Mouse (Mus musculus): ENCODE data around the gene Idua. TPM values are rescaled to one million over a fixed set of nuclear protein-coding genes. Genes with fewer than 3 reads are reported as not detected.

Idua gene
- polyA plus RNA-seq, 1 experiment from 2014 or later = 13.5 TPM

GRCm38 (mm10) chr5:108645651-108646342, 14.3 kb upstream of the Idua start:
- no peak overlapping the region for H3K9ac ChIP-seq
- H3K4me2 ChIP-seq = no peak overlapping the region
- no peaks in the 10 kb centered on the region for H3K27me3 ChIP-seq (replicated peaks)
- H3K27ac ChIP-seq (replicated peaks) = no peak overlapping the region
- no peak for ATAC-seq (ENCODE audit: extremely low read depth, insufficient number of reproducible peaks, low FRiP score, low TSS enrichment)
- H3K4me3 ChIP-seq = no peak overlapping the region
- 89% methylated on average over 9 of the region's 9 CpGs for WGBS
- no peaks in the 10 kb centered on the region for H3K9me3 ChIP-seq
- peaks cover 10% of the 10 kb centered on the region for H3K4me1 ChIP-seq
- H3K36me3 ChIP-seq = peaks cover 92% of the 10 kb centered on the region

- no peak overlapping the region for H3K4me3 ChIP-seq
- 84% methylated on average over 3 of the region's 3 CpGs for WGBS
- H3K9ac ChIP-seq = no peak overlapping the region
- ATAC-seq (ENCODE audit: extremely low read depth, insufficient number of reproducible peaks, low FRiP score, low TSS enrichment) = no peak
- no peak overlapping the region for H3K27ac ChIP-seq (replicated peaks)
- no peaks in the 10 kb centered on the region for H3K27me3 ChIP-seq (replicated peaks)
- peaks cover 10% of the 10 kb centered on the region for H3K4me1 ChIP-seq
- H3K36me3 ChIP-seq = peaks cover 93% of the 10 kb centered on the region
- H3K9me3 ChIP-seq = no peaks in the 10 kb centered on the region
- H3K4me2 ChIP-seq = no peak overlapping the region
Measured at GRCm38 (mm10) chr5:108646343-108646660, 13.8 kb upstream of the Idua start.

GRCm38 (mm10) chr5:108647311-108647710, 12.8 kb upstream of the Idua start:
- no peak for ATAC-seq (ENCODE audit: extremely low read depth, insufficient number of reproducible peaks, low FRiP score, low TSS enrichment)
- Histone ChIP-seq H3K4me2 (no peak overlapping the region), H3K27me3 (replicated peaks) (no peaks in the 10 kb centered on the region), H3K27ac (replicated peaks) (no peak overlapping the region), H3K9ac (no peak overlapping the region), H3K36me3 (peaks cover 94% of the 10 kb centered on the region), H3K4me3 (no peak overlapping the region), H3K9me3 (no peaks in the 10 kb centered on the region), H3K4me1 (peaks cover 10% of the 10 kb centered on the region)
- WGBS = 82% methylated on average over 2 of the region's 2 CpGs

GRCm38 (mm10) chr5:108647820-108648465, 12.2 kb upstream of the Idua start:
- H3K4me2 ChIP-seq = no peak overlapping the region
- H3K27me3 ChIP-seq (replicated peaks) = no peaks in the 10 kb centered on the region
- 83% methylated on average over 2 of the region's 2 CpGs for WGBS
- H3K9me3 ChIP-seq = no peaks in the 10 kb centered on the region
- H3K4me3 ChIP-seq = no peak overlapping the region
- H3K9ac ChIP-seq = no peak overlapping the region
- H3K4me1 ChIP-seq = peaks cover 10% of the 10 kb centered on the region
- H3K27ac ChIP-seq (replicated peaks) = no peak overlapping the region
- ATAC-seq (ENCODE audit: extremely low read depth, insufficient number of reproducible peaks, low FRiP score, low TSS enrichment) = no peak
- peaks cover 94% of the 10 kb centered on the region for H3K36me3 ChIP-seq

- Histone ChIP-seq H3K4me1 (peaks cover 2% of the 10 kb centered on the region; the same call in 1 of the 2 replicates), H3K27me3 (replicated peaks) (no peaks in the 10 kb centered on the region), H3K4me3 (no peak overlapping the region), H3K27ac (replicated peaks) (no peak overlapping the region), H3K9ac (no peak overlapping the region), H3K36me3 (peaks cover 95% of the 10 kb centered on the region), H3K4me2 (no peak overlapping the region), H3K9me3 (no peaks in the 10 kb centered on the region)
- WGBS = 82% methylated on average over 11 of the region's 11 CpGs
- ATAC-seq (ENCODE audit: extremely low read depth, insufficient number of reproducible peaks, low FRiP score, low TSS enrichment) = no peak
Measured at GRCm38 (mm10) chr5:108648937-108649576, 11.1 kb upstream of the Idua start.

GRCm38 (mm10) chr5:108650341-108650740, 9.8 kb upstream of the Idua start:
- no peak overlapping the region for H3K4me3 ChIP-seq
- no peaks in the 10 kb centered on the region for H3K9me3 ChIP-seq
- no peak overlapping the region for H3K4me2 ChIP-seq
- WGBS = 84% methylated on average over 7 of the region's 7 CpGs
- no peaks in the 10 kb centered on the region for H3K27me3 ChIP-seq (replicated peaks)
- no peak overlapping the region for H3K9ac ChIP-seq
- no peak for ATAC-seq (ENCODE audit: extremely low read depth, insufficient number of reproducible peaks, low FRiP score, low TSS enrichment)
- H3K27ac ChIP-seq (replicated peaks) = no peak overlapping the region
- no peaks in the 10 kb centered on the region for H3K4me1 ChIP-seq
- H3K36me3 ChIP-seq = peaks cover 97% of the 10 kb centered on the region

- ATAC-seq (ENCODE audit: extremely low read depth, insufficient number of reproducible peaks, low FRiP score, low TSS enrichment) = no peak
- peaks cover 97% of the 10 kb centered on the region for H3K36me3 ChIP-seq
- H3K27ac ChIP-seq (replicated peaks) = no peak overlapping the region
- H3K4me1 ChIP-seq = no peaks in the 10 kb centered on the region
- H3K4me2 ChIP-seq = no peak overlapping the region
- no peaks in the 10 kb centered on the region for H3K27me3 ChIP-seq (replicated peaks)
- no peak overlapping the region for H3K9ac ChIP-seq
- H3K4me3 ChIP-seq = no peak overlapping the region
- no peaks in the 10 kb centered on the region for H3K9me3 ChIP-seq
- 76% methylated on average over 5 of the region's 5 CpGs for WGBS
Measured at GRCm38 (mm10) chr5:108651136-108651720, 8.9 kb upstream of the Idua start.

GRCm38 (mm10) chr5:108651823-108652222, 8.3 kb upstream of the Idua start:
- Histone ChIP-seq H3K27ac (replicated peaks) (no peak overlapping the region), H3K9me3 (no peaks in the 10 kb centered on the region), H3K4me3 (no peak overlapping the region), H3K36me3 (peaks cover 96% of the 10 kb centered on the region), H3K4me2 (no peak overlapping the region), H3K4me1 (no peaks in the 10 kb centered on the region), H3K27me3 (replicated peaks) (no peaks in the 10 kb centered on the region), H3K9ac (no peak overlapping the region)
- ATAC-seq (ENCODE audit: extremely low read depth, insufficient number of reproducible peaks, low FRiP score, low TSS enrichment) = no peak
- WGBS = 38% methylated on average over 1 of the region's 1 CpGs

- 82% methylated on average over 6 of the region's 6 CpGs for WGBS
- H3K9ac ChIP-seq = no peak overlapping the region
- H3K27me3 ChIP-seq (replicated peaks) = no peaks in the 10 kb centered on the region
- no peaks in the 10 kb centered on the region for H3K4me1 ChIP-seq
- ATAC-seq (ENCODE audit: extremely low read depth, insufficient number of reproducible peaks, low FRiP score, low TSS enrichment) = no peak
- no peak overlapping the region for H3K4me2 ChIP-seq
- no peaks in the 10 kb centered on the region for H3K9me3 ChIP-seq
- H3K36me3 ChIP-seq = peaks cover 96% of the 10 kb centered on the region
- H3K27ac ChIP-seq (replicated peaks) = no peak overlapping the region
- H3K4me3 ChIP-seq = no peak overlapping the region
Measured at GRCm38 (mm10) chr5:108653341-108653740, 6.8 kb upstream of the Idua start.

GRCm38 (mm10) chr5:108654444-108654990, 5.6 kb upstream of the Idua start:
- Histone ChIP-seq H3K9ac (no peak overlapping the region), H3K4me2 (no peak overlapping the region), H3K27ac (replicated peaks) (no peak overlapping the region), H3K4me1 (peaks cover 5% of the 10 kb centered on the region), H3K27me3 (replicated peaks) (no peaks in the 10 kb centered on the region), H3K4me3 (no peak overlapping the region), H3K36me3 (peaks cover 84% of the 10 kb centered on the region), H3K9me3 (no peaks in the 10 kb centered on the region)
- WGBS = 86% methylated on average over 10 of the region's 10 CpGs
- ATAC-seq (ENCODE audit: extremely low read depth, insufficient number of reproducible peaks, low FRiP score, low TSS enrichment) = no peak

- ATAC-seq (ENCODE audit: extremely low read depth, insufficient number of reproducible peaks, low FRiP score, low TSS enrichment) = no peak
- no peak overlapping the region for H3K4me2 ChIP-seq
- no peak overlapping the region for H3K27ac ChIP-seq (replicated peaks)
- WGBS = 90% methylated on average over 9 of the region's 9 CpGs
- no peaks in the 10 kb centered on the region for H3K27me3 ChIP-seq (replicated peaks)
- no peak overlapping the region for H3K9ac ChIP-seq
- no peak overlapping the region for H3K4me3 ChIP-seq
- H3K9me3 ChIP-seq = no peaks in the 10 kb centered on the region
- peaks cover 76% of the 10 kb centered on the region for H3K36me3 ChIP-seq
- H3K4me1 ChIP-seq = peaks cover 11% of the 10 kb centered on the region
Measured at GRCm38 (mm10) chr5:108655381-108655780, 4.8 kb upstream of the Idua start.

Measured in heart, embryonic 13.5 days (tissue).